Mouse (Mus musculus) megakaryocyte-erythroid progenitor cell, adult 5-6 weeks (primary cell): ENCODE results near the gene Olfr1156. TPM values are rescaled to one million over a fixed set of nuclear protein-coding genes. Genes with fewer than 3 reads are reported as not detected.

ENCODE experiments used
- ATAC-seq: replicated peaks from 2 replicates; pipeline ENCODE4 v1.8.0; 2016; ENCODE audit warnings: mild to moderate bottlenecking, inconsistent platforms; ENCODE audit not compliant: severe bottlenecking, poor library complexity, low FRiP score, low TSS enrichment
- total RNA-seq, 2 experiments: library from RNA; stranded (forward) in 1 of 2; stranded (reverse) in 1 of 2; fragments of 200-1000, 215-1000 nt in 1 of 2; fragments of >200 nt in 1 of 2; fragmentation: Nextera tagmentation in 1 of 2; gene quantifications; 2 replicates each; pipeline ENCODE4 v1.2.3; 2014 to 2017

The Olfr1156 gene
- not detected in 2 replicates for total RNA-seq (2014; fragmentation: Nextera tagmentation)
- total RNA-seq (2017): not detected in 2 replicates

- ATAC-seq: no peak
Measured at GRCm38 (mm10) chr2:87953000-87953399, at the start of gene Olfr1156. Gene Olfr1156, minus strand, starts transcription at chr2:87953100.

- no peak for ATAC-seq
Measured at GRCm38 (mm10) chr2:87989813-87990212, 36.9 kb upstream of the Olfr1156 start, which contains the start of gene Olfr1158. Gene Olfr1158, plus strand, starts transcription at chr2:87990113.

- ATAC-seq: no peak
Measured at GRCm38 (mm10) chr2:87974563-87974962, 21.7 kb upstream of the Olfr1156 start, which contains the start of gene Olfr74. Gene Olfr74, minus strand, starts transcription at chr2:87974663.

- no peak for ATAC-seq
Measured at GRCm38 (mm10) chr2:87968199-87968598, 15.3 kb upstream of the Olfr1156 start, which contains the start of gene Olfr1157. Gene Olfr1157, minus strand, starts transcription at chr2:87968299.

- no peak for ATAC-seq
Measured at GRCm38 (mm10) chr2:87945037-87945436, 7.9 kb downstream of the Olfr1156 start, which contains the start of gene Olfr1155. Gene Olfr1155, minus strand, starts transcription at chr2:87945137.

GRCm38 (mm10) chr2:87905066-87905465, 47.8 kb downstream of the Olfr1156 start, which contains the start of gene Olfr1154:
Gene Olfr1154, minus strand, starts transcription at chr2:87905166.
- ATAC-seq: no peak

Other genes starting within 250 kb of the Olfr1156 start
- gene Olfr1137, start 239.9 kb downstream of the Olfr1156 start, total RNA-seq (2014; fragmentation: Nextera tagmentation): not detected in 2 replicates
- gene Olfr1137, start 239.9 kb downstream of the Olfr1156 start, total RNA-seq (2017): not detected in 2 replicates
- gene Olfr1138, start 213.1 kb downstream of the Olfr1156 start, total RNA-seq (2014; fragmentation: Nextera tagmentation): not detected in 2 replicates
- not detected in 2 replicates for gene Olfr1138, start 213.1 kb downstream of the Olfr1156 start, total RNA-seq (2017)
- not detected in 2 replicates for gene Olfr1140, start 209.3 kb downstream of the Olfr1156 start, total RNA-seq (2014; fragmentation: Nextera tagmentation)
- gene Olfr1140, start 209.3 kb downstream of the Olfr1156 start, total RNA-seq (2017): not detected in 2 replicates
- not detected in 2 replicates for gene Olfr1141, start 199.1 kb downstream of the Olfr1156 start, total RNA-seq (2014; fragmentation: Nextera tagmentation)
- gene Olfr1141, start 199.1 kb downstream of the Olfr1156 start, total RNA-seq (2017): not detected in 2 replicates
- not detected in 2 replicates for gene Olfr152, start 173.6 kb downstream of the Olfr1156 start, total RNA-seq (2014; fragmentation: Nextera tagmentation)
- not detected in 2 replicates for gene Olfr152, start 173.6 kb downstream of the Olfr1156 start, total RNA-seq (2017)
- gene Olfr1143, start 152.5 kb downstream of the Olfr1156 start, total RNA-seq (2014; fragmentation: Nextera tagmentation): not detected in 2 replicates
- gene Olfr1143, start 152.5 kb downstream of the Olfr1156 start, total RNA-seq (2017): not detected in 2 replicates
- not detected in 2 replicates for gene Olfr1145, start 143.3 kb downstream of the Olfr1156 start, total RNA-seq (2014; fragmentation: Nextera tagmentation)
- gene Olfr1145, start 143.3 kb downstream of the Olfr1156 start, total RNA-seq (2017): not detected in 2 replicates
- not detected in 2 replicates for gene Olfr1148, start 122.6 kb downstream of the Olfr1156 start, total RNA-seq (2014; fragmentation: Nextera tagmentation)
- not detected in 2 replicates for gene Olfr1148, start 122.6 kb downstream of the Olfr1156 start, total RNA-seq (2017)
- not detected in 2 replicates for gene Olfr1150-ps1, start 109.1 kb downstream of the Olfr1156 start, total RNA-seq (2014; fragmentation: Nextera tagmentation)
- not detected in 2 replicates for gene Olfr1150-ps1, start 109.1 kb downstream of the Olfr1156 start, total RNA-seq (2017)
- gene Olfr1151, start 97.2 kb downstream of the Olfr1156 start, total RNA-seq (2014; fragmentation: Nextera tagmentation): not detected in 2 replicates
- not detected in 2 replicates for gene Olfr1151, start 97.2 kb downstream of the Olfr1156 start, total RNA-seq (2017)
- gene Olfr1152, start 86.6 kb downstream of the Olfr1156 start, total RNA-seq (2014; fragmentation: Nextera tagmentation): not detected in 2 replicates
- gene Olfr1152, start 86.6 kb downstream of the Olfr1156 start, total RNA-seq (2017): not detected in 2 replicates
- gene Olfr1153, start 58.1 kb downstream of the Olfr1156 start, total RNA-seq (2014; fragmentation: Nextera tagmentation): not detected in 2 replicates
- gene Olfr1153, start 58.1 kb downstream of the Olfr1156 start, total RNA-seq (2017): not detected in 2 replicates
- gene Olfr1154, start 47.9 kb downstream of the Olfr1156 start, total RNA-seq (2014; fragmentation: Nextera tagmentation): not detected in 2 replicates
- not detected in 2 replicates for gene Olfr1154, start 47.9 kb downstream of the Olfr1156 start, total RNA-seq (2017)
- gene Olfr1155, start 8.0 kb downstream of the Olfr1156 start, total RNA-seq (2014; fragmentation: Nextera tagmentation): not detected in 2 replicates
- gene Olfr1155, start 8.0 kb downstream of the Olfr1156 start, total RNA-seq (2017): not detected in 2 replicates
- not detected in 2 replicates for gene Olfr1157, start 15.2 kb upstream of the Olfr1156 start, total RNA-seq (2014; fragmentation: Nextera tagmentation)
- gene Olfr1157, start 15.2 kb upstream of the Olfr1156 start, total RNA-seq (2017): not detected in 2 replicates
- not detected in 2 replicates for gene Olfr74, start 21.6 kb upstream of the Olfr1156 start, total RNA-seq (2014; fragmentation: Nextera tagmentation)
- gene Olfr74, start 21.6 kb upstream of the Olfr1156 start, total RNA-seq (2017): not detected in 2 replicates
- not detected in 2 replicates for gene Olfr1158, start 37.0 kb upstream of the Olfr1156 start, total RNA-seq (2014; fragmentation: Nextera tagmentation)
- not detected in 2 replicates for gene Olfr1158, start 37.0 kb upstream of the Olfr1156 start, total RNA-seq (2017)
- not detected in 2 replicates for gene Olfr1160, start 55.2 kb upstream of the Olfr1156 start, total RNA-seq (2014; fragmentation: Nextera tagmentation)
- not detected in 2 replicates for gene Olfr1160, start 55.2 kb upstream of the Olfr1156 start, total RNA-seq (2017)
- not detected in 2 replicates for gene Olfr1161, start 69.7 kb upstream of the Olfr1156 start, total RNA-seq (2014; fragmentation: Nextera tagmentation)
- not detected in 2 replicates for gene Olfr1161, start 69.7 kb upstream of the Olfr1156 start, total RNA-seq (2017)
- gene Olfr73, start 84.6 kb upstream of the Olfr1156 start, total RNA-seq (2014; fragmentation: Nextera tagmentation): not detected in 2 replicates
- gene Olfr73, start 84.6 kb upstream of the Olfr1156 start, total RNA-seq (2017): not detected in 2 replicates
- not detected in 2 replicates for gene Olfr1162, start 98.0 kb upstream of the Olfr1156 start, total RNA-seq (2014; fragmentation: Nextera tagmentation)
- not detected in 2 replicates for gene Olfr1162, start 98.0 kb upstream of the Olfr1156 start, total RNA-seq (2017)
- not detected in 2 replicates for gene Olfr1163, start 118.7 kb upstream of the Olfr1156 start, total RNA-seq (2014; fragmentation: Nextera tagmentation)
- gene Olfr1163, start 118.7 kb upstream of the Olfr1156 start, total RNA-seq (2017): not detected in 2 replicates
- gene Olfr1164, start 140.9 kb upstream of the Olfr1156 start, total RNA-seq (2014; fragmentation: Nextera tagmentation): not detected in 2 replicates
- gene Olfr1164, start 140.9 kb upstream of the Olfr1156 start, total RNA-seq (2017): not detected in 2 replicates
- not detected in 2 replicates for gene Olfr1166, start 175.2 kb upstream of the Olfr1156 start, total RNA-seq (2014; fragmentation: Nextera tagmentation)
- not detected in 2 replicates for gene Olfr1166, start 175.2 kb upstream of the Olfr1156 start, total RNA-seq (2017)
- gene Olfr1167, start 202.1 kb upstream of the Olfr1156 start, total RNA-seq (2014; fragmentation: Nextera tagmentation): not detected in 2 replicates
- gene Olfr1167, start 202.1 kb upstream of the Olfr1156 start, total RNA-seq (2017): not detected in 2 replicates
- gene Olfr1168, start 228.8 kb upstream of the Olfr1156 start, total RNA-seq (2014; fragmentation: Nextera tagmentation): not detected in 2 replicates
- gene Olfr1168, start 228.8 kb upstream of the Olfr1156 start, total RNA-seq (2017): not detected in 2 replicates